Mouse (Mus musculus) heart, postnatal 10 days (tissue): ENCODE measurements at regions not wholly inside any gene's neighbourhood (a gene's known extent, or its start where the extent isn't known, plus 50 kb on each side); places are given as distances from the start of the nearest gene placed in this dataset.
A peak's percentile ranks its signal among the peaks of the same experiment; 100 is the strongest.
"Not testable (repeated sequence)": the region's sequence is repeated elsewhere in the genome, so short reads cannot be mapped to it uniquely, and the experiment has no call there.

Experiments used
- DNase-seq, 2 experiments: peaks; one replicate each; pipeline ENCODE4 v3.0.0; 2021
- intact Hi-C: fragments of 180-260 bp; cut with DNase I; formaldehyde crosslinking; loops from one replicate; pipeline ENCODE4 v1.15.1; 2025

DNA sequence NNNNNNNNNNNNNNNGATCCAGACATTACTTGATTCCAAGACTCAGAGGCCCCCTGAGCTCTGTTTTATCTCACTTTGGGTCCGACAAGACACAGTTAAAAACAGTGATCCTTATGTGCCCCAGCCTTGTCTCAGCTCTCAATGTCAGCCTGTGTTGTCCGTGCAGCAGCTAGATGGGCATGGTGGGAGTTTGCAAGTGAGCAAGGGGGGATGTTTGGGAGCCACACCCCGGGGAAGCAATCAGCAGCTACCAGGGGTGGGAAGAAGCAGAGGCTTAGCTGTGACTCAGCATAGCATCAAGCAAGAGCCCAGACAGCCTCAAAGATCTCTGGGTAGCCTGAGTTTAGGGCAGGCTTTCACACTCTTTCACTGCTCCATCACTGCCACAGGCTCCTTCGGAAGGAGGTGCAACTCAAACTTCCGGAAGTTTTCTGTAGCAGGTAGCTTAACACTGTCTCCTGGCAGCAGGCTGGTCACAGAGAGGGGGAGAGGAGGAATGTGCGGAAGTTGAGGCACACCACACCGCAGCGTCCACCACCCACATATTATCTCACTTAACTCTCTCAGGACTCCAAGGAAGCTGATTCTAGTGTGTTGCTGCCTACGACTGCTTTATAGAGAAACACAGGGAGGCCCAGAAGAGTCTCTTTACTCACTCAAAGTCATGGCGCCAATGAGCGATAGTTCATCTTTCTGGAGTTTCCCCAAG, 80.2 kb upstream of the Defb33 start:
- DNase-seq, intact Hi-C loops: not testable (repeated sequence)

DNA sequence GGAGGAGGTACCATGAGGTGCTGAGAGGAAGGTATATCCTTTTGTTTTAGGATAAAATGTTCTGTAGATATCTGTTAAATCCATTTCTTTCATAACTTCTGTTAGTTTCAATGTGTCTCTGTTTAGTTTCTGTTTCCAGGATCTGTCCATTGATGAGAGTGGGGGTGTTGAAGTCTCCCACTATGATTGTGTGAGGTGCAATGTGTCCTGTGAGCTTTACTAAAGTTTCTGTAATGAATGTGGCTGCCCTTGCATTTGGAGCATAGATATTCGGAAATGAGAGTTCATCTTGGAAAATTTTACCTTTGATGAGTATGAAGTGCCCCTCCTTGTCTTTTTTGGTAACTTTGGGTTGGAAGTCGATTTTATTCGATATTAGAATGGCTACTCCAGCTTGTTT, 79.0 kb upstream of the Defb33 start:
- DNase-seq, result peak; percentile 11 to 20

DNA sequence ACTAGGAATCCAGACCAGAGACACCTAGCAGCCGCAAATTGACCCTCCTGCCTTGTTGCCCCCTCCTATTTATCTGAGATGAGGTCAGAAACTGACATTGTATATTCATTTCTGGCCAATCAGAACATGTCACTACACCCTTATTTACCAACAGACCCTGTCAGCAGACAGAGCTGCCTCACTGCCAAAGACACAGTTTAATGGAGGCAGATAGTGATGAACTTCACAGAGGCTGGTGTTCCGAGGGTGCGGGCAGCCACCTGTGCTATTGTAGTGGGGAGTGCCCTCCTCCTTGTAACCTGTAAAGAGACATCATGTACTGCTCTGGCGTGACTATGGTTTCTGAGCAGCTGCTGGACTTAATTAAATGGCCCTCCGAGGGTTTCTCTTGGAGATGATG, 70.0 kb upstream of the Defb33 start:
- intact Hi-C loops, result not testable (repeated sequence)

More for the DNA sequence above, 79.0 kb upstream of the Defb33 start:
- intact Hi-C loops, result not testable (repeated sequence)

DNA sequence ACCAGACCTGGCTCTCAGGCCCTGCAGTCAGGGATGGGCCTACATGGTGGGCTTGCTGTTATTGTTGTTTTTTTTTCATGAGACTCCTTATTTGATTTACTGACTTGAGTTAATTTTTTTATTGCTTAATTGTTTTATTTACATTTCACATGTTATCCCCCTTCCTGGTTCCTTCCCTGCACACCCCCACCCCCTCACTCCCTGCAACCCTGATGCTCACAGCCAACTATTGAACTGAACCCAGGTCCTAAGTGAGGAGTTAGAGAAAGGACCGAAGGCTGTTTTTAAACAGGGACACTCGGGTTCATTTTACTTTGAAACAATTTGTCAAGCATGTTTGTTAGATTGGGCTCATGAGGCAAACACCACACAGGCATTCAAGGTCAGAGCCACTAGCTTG, 69.2 kb upstream of the Defb33 start:
- peak in 1 of 2 experiments; percentile 7 for DNase-seq
- intact Hi-C loops, result not testable (repeated sequence)

More for the DNA sequence above, 70.0 kb upstream of the Defb33 start:
- peak; percentile 27 to 35 for DNase-seq

DNA sequence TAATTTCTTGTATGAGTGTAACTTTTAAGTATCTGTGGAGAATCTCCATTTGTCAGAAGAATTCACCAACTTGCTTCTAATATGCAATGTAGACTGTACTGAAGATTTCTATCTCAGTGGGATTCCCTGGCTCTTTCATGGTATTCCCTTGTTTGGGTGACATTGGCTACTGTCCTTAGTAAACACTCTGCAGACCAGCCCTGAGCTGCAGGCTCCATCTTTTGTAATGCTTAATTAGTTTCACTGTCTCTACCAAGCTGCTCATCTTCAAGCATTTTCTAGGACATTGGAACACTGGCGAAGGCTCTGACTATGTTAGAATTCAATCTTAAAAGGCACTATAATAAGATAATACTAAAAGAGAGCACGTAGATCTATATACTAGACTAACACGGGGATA, 53.0 kb upstream of the Defb33 start:
- intact Hi-C loops, DNase-seq: not testable (repeated sequence)
